Mouse (Mus musculus) liver, embryonic 16.5 days (tissue): Measurements from ENCODE around the gene Tjp3. TPM values are rescaled to one million over a fixed set of nuclear protein-coding genes. Genes with fewer than 3 reads are reported as not detected.

Experiments used
- ATAC-seq: fragments of 200-750 bp; cut with Nextera tagmentation; 2 replicates; pipeline ENCODE4 v1.8.0; 2017; ENCODE audit warnings: low read depth, mild to moderate bottlenecking, moderate number of reproducible peaks, moderate library complexity
- H3K27ac ChIP-seq: fragments of 300-500 bp; sonication (generic); 2 replicates; pipeline ENCODE4 v1.5.1; 2014; ENCODE audit warnings: mild to moderate bottlenecking, low read length
- H3K27me3 ChIP-seq: fragments of 300-500 bp; sonication (generic); 2 replicates; pipeline ENCODE4 v1.6.1; 2014; ENCODE audit warnings: low read depth, low read length, mixed read lengths; ENCODE audit not compliant: control insufficient read depth, insufficient read depth
- H3K36me3 ChIP-seq: fragments of 300-500 bp; sonication (generic); 2 replicates; pipeline ENCODE4 v1.6.1; 2014; ENCODE audit warnings: mild to moderate bottlenecking; ENCODE audit not compliant: control insufficient read depth, insufficient read depth
- H3K4me1 ChIP-seq: fragments of 300-500 bp; sonication (generic); 2 replicates; pipeline ENCODE4 v1.6.1; 2014; ENCODE audit warnings: low read depth, low read length, mixed read lengths; ENCODE audit not compliant: control insufficient read depth
- H3K4me2 ChIP-seq: fragments of 300-500 bp; sonication (generic); 2 replicates; pipeline ENCODE4 v1.6.1; 2014; ENCODE audit warnings: low read depth, low read length, mixed read lengths
- H3K4me3 ChIP-seq: fragments of 300-500 bp; sonication (generic); 2 replicates; pipeline ENCODE4 v1.5.1; 2014; ENCODE audit warnings: low read depth, mild to moderate bottlenecking, low read length
- H3K9ac ChIP-seq: fragments of 300-500 bp; sonication (generic); 2 replicates; pipeline ENCODE4 v1.6.1; 2014; ENCODE audit warnings: low read depth, low read length
- H3K9me3 ChIP-seq: fragments of 300-500 bp; sonication (generic); replicated peaks from 2 replicates; pipeline ENCODE4 v1.6.1; 2016; ENCODE audit warnings: low read length; ENCODE audit not compliant: control insufficient read depth
- WGBS: fragments of 180-500 bp; shearing (Covaris S2); extraction: QIAGEN DNeasy Blood & Tissue Kit; methylation state at CpG from one replicate; pipeline ENCODE4 v1.1.7; 2014; ENCODE audit not compliant: insufficient replicate concordance; 5-methylcytosine and 5-hydroxymethylcytosine counted together
- polyA plus RNA-seq: library from polyadenylated mRNA; unstranded; fragments of >200 nt; fragmentation: Nextera tagmentation; extraction: Ambion mirVana; gene quantifications from 2 replicates; pipeline ENCODE4 v1.2.1, GENCODE M21; 2015

Tjp3 gene
- polyA plus RNA-seq, 1 experiment from 2014 or later = 1.4 TPM

DNA sequence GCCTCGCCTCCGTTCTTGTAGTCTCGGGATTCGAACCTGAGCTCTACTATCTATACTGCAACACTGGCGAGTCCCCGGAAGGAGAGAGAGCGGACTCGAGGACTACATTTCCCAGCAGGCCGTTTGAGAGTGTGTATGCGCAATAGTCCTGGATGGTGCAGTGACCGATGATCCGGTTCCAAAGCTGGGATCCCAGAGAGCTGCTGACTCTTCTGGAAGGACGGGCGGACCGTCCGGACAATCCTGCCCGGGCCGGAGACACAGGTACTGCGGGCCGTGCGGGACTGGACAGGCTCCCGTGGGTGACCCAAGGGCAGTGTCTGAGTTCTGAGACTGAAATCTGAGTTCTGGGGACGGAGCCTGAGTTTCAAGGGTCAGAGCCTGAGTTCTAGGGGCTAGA lies 23.3 kb downstream of the Tjp3 start:
- Histone ChIP-seq H3K36me3 (peaks cover 18% of the 10 kb centered on the region), H3K4me2 (peak overlapping the region; percentile 68), H3K4me1 (peaks cover 25% of the 10 kb centered on the region), H3K9me3 (no peaks in the 10 kb centered on the region), H3K4me3 (peak overlapping the region; percentile 74), H3K27me3 (no peaks in the 10 kb centered on the region), H3K27ac (peak overlapping the region; percentile 49), H3K9ac (peak overlapping the region; percentile 83)
- ATAC-seq = peak; percentile 52
- WGBS = 3% methylated on average over 23 of the region's 23 CpGs

- peaks cover 25% of the 10 kb centered on the region for H3K4me1 ChIP-seq
- WGBS = under 1% methylated on average over 48 of the region's 48 CpGs
- peaks cover 10% of the 10 kb centered on the region for H3K36me3 ChIP-seq
- H3K27me3 ChIP-seq = no peaks in the 10 kb centered on the region
- H3K4me2 ChIP-seq = peak within 1 kb of the TSS; percentile 74
- peak within 1 kb of the TSS; percentile 91 for H3K4me3 ChIP-seq
- no peaks in the 10 kb centered on the region for H3K9me3 ChIP-seq
- peak within 1 kb of the TSS; percentile 81 for H3K9ac ChIP-seq
- H3K27ac ChIP-seq = peak within 1 kb of the TSS; percentile 86
- ATAC-seq = peak; percentile 96
These were observed 24.9 kb downstream of the Tjp3 start, which contains the start of the genes Mrpl54 and Apba3 for GRCm38 (mm10) chr10:81266211-81267105. Mrpl54 (minus strand) TSS chr10:81266934. Apba3 (plus strand) TSS chr10:81266960.

DNA sequence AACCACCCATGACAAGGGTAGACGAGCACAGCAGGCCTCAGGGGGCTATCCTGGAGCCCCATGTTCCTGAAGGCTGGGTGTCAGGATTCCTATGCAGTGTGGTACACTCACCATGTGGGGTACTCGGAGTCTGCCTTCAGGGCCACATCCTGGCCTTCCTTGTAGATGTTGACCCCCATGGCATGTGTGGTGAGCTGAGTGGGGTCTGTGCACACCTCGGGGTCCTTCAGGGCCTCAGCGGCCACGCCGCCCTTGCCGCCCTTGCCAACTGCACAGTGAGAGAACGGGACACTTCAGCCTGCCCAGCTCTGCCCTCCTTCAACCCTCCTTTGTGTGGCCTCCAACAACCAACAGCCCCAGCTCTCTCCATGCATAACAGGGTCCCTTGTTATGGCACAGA lies 25.8 kb downstream of the Tjp3 start:
- ATAC-seq = no peak
- Histone ChIP-seq H3K4me3 (peak overlapping the region; percentile 91; the same call in 1 of the 2 replicates), H3K9ac (peak overlapping the region; percentile 57; the same call in 1 of the 2 replicates), H3K27me3 (no peaks in the 10 kb centered on the region), H3K9me3 (peaks cover 2% of the 10 kb centered on the region; the same call in 1 of the 2 replicates), H3K4me2 (peak overlapping the region; percentile 74; the same call in 1 of the 2 replicates), H3K27ac (no peak overlapping the region), H3K4me1 (peaks cover 25% of the 10 kb centered on the region), H3K36me3 (peaks cover 3% of the 10 kb centered on the region)
- 70% methylated on average over 8 of the region's 8 CpGs for WGBS

GRCm38 (mm10) chr10:81261025-81261424 lies 30.4 kb downstream of the Tjp3 start:
- 73% methylated on average over 4 of the region's 4 CpGs for WGBS
- H3K36me3 ChIP-seq = peaks cover 3% of the 10 kb centered on the region
- peaks cover 15% of the 10 kb centered on the region for H3K4me1 ChIP-seq
- H3K9me3 ChIP-seq = peaks cover 2% of the 10 kb centered on the region; the same call in 1 of the 2 replicates
- ATAC-seq = no peak
- no peak overlapping the region for H3K4me3 ChIP-seq
- H3K9ac ChIP-seq = no peak overlapping the region
- peaks cover 36% of the 10 kb centered on the region for H3K27me3 ChIP-seq
- H3K4me2 ChIP-seq = no peak overlapping the region
- H3K27ac ChIP-seq = no peak overlapping the region

DNA sequence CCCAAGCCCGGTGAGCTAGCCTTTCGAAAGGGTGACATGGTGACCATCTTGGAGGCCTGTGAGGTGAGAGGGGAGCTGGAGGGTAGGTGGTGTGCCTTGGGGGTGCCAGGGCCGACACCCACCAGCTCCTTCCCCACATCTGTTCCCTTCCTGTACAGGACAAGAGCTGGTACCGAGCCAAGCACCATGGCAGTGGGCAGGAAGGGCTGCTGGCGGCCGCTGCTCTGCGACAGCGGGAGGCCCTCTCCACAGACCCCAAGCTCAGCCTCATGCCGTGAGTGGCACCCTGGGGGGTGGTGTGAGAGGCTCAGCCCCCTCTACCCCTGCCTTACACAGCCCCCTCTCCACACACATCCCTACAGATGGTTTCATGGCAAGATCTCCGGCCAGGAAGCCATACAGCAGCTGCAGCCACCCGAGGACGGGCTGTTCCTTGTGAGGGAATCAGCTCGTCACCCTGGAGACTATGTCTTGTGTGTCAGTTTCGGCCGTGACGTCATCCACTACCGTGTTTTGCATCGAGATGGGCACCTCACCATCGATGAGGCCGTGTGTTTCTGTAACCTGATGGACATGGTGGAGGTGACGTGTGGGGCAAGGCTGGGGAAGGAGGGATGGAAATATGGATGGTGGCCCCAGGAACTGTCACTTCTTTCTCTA lies 32.0 kb downstream of the Tjp3 start:
- Histone ChIP-seq H3K9me3 (peaks cover 2% of the 10 kb centered on the region; the same call in 1 of the 2 replicates), H3K4me3 (no peak overlapping the region), H3K36me3 (peaks cover 1% of the 10 kb centered on the region), H3K4me1 (peaks cover 9% of the 10 kb centered on the region), H3K4me2 (no peak overlapping the region), H3K9ac (no peak overlapping the region), H3K27ac (no peak overlapping the region), H3K27me3 (peaks cover 43% of the 10 kb centered on the region)
- ATAC-seq = no peak
- 49% methylated on average over 21 of the region's 21 CpGs for WGBS

GRCm38 (mm10) chr10:81257158-81258039 lies 34.0 kb downstream of the Tjp3 start:
- Histone ChIP-seq H3K27ac (no peak overlapping the region), H3K9ac (no peak overlapping the region; the same call in 1 of the 2 replicates), H3K9me3 (peaks cover 2% of the 10 kb centered on the region; the same call in 1 of the 2 replicates), H3K27me3 (peaks cover 58% of the 10 kb centered on the region), H3K36me3 (no peaks in the 10 kb centered on the region; the same call in 1 of the 2 replicates), H3K4me3 (peak overlapping the region; percentile 49), H3K4me1 (peaks cover 9% of the 10 kb centered on the region), H3K4me2 (peak overlapping the region; percentile 62)
- ATAC-seq = no peak
- whole genome bisulfite sequencing = 1% methylated on average over 62 of the region's 62 CpGs

GRCm38 (mm10) chr10:81254886-81255285 lies 36.5 kb downstream of the Tjp3 start:
- Histone ChIP-seq H3K4me1 (peaks cover 9% of the 10 kb centered on the region), H3K27me3 (peaks cover 63% of the 10 kb centered on the region), H3K27ac (no peak overlapping the region), H3K9ac (no peak overlapping the region), H3K36me3 (no peaks in the 10 kb centered on the region), H3K4me3 (no peak overlapping the region), H3K4me2 (no peak overlapping the region), H3K9me3 (no peaks in the 10 kb centered on the region)
- 21% methylated on average over 1 of the region's 1 CpGs for WGBS
- ATAC-seq = no peak
